Mouse (Mus musculus) spleen, adult 2 months (tissue): ENCODE data around the gene Kit.

ENCODE experiments used
- CTCF ChIP-seq: fragments of 200-500 bp; IDR thresholded peaks from 2 replicates; pipeline ENCODE4 v1.5.1; 2011; ENCODE audit warnings: mild to moderate bottlenecking, inconsistent platforms; ENCODE audit not compliant: insufficient read depth, insufficient read length, insufficient replicate concordance; ENCODE audit errors: extremely low read depth
- POLR2A ChIP-seq: fragments of 200-500 bp; IDR thresholded peaks from 2 replicates; pipeline ENCODE4 v1.6.1; 2011; ENCODE audit warnings: low read depth, low read length, inconsistent platforms

- TF ChIP-seq POLR2A, result no peak
- TF ChIP-seq CTCF, result no peak
Measured at GRCm38 (mm10) chr5:75653431-75653830, 78.7 kb downstream of the Kit start.
